Mouse (Mus musculus): ENCODE data around the gene Vmn1r163. TPM values are rescaled to one million over a fixed set of nuclear protein-coding genes. Genes with fewer than 3 reads are reported as not detected.
"Not testable (repeated sequence)": the region's sequence is repeated elsewhere in the genome, so short reads cannot be mapped to it uniquely, and the experiment has no call there.

Vmn1r163 gene
- not detected in 2 replicates for total RNA-seq (2017)

DNA sequence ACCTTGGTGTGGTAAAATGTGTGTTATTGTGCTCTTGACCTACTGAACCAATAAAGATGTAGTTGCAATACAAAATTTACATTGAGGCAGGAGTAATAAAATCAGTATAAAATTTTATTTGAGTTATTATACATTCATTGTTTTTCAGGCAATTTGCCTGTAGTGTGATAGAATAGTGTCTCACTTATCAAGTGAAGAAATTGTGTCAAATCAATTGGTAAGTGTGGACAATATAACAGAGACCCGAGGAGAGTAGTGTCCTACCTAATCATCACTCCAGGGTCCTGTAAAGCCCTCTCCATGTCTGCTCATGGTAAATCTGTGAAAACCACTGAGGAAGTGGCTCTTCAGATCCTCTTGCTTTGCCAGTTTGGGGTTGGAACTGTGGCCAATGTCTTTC is at the start of gene Vmn1r163:
Vmn1r163 (plus strand) TSS at position 301 of the 400 bp plus-strand sequence.
- not testable (repeated sequence) for ATAC-seq (ENCODE audit: extremely low read depth, insufficient number of reproducible peaks, low FRiP score, poor library complexity, severe bottlenecking)

GRCm38 (mm10) chr7:23019823-23020222 is 35.5 kb upstream of the Vmn1r163 start, which contains the start of gene Gm4216:
Gene Gm4216, minus strand, starts transcription at chr7:23019923.
- not testable (repeated sequence) for ATAC-seq (ENCODE audit: extremely low read depth, insufficient number of reproducible peaks, low FRiP score, poor library complexity, severe bottlenecking)

DNA sequence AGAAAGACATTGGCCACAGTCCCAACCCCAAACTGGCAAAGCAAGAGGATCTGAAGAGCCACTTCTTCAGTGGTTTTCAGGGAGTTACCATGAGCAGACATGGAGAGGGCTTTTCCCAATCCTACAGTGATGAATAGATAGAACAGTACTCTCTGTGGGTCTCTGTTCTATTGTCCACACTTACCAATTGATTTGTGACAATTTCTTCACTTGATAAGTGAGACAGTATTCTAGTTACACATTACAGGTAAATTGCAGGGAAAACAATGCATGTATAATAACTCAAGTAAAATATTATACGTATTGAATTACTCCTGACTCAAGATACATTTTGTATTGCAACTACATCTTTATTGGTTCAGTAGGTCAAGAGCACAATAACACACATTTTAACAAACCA is 12.0 kb downstream of the Vmn1r163 start, which contains the start of gene Gm8720:
Gm8720 (minus strand) TSS at position 101 of the 400 bp plus-strand sequence.
- not testable (repeated sequence) for ATAC-seq (ENCODE audit: extremely low read depth, insufficient number of reproducible peaks, low FRiP score, poor library complexity, severe bottlenecking)

Other genes starting within 250 kb of the Vmn1r163 start
- gene Vmn1r159, start 211.9 kb upstream of the Vmn1r163 start, total RNA-seq (2017) = not detected in 2 replicates
- gene Vmn1r160, start 184.3 kb upstream of the Vmn1r163 start, total RNA-seq (2017) = not detected in 2 replicates
- gene Gm4214, start 70.9 kb upstream of the Vmn1r163 start, total RNA-seq (2017) = not detected in 2 replicates
- not detected in 2 replicates for gene Gm4216, start 35.6 kb upstream of the Vmn1r163 start, total RNA-seq (2017)
- not detected in 2 replicates for gene Gm8720, start 11.9 kb downstream of the Vmn1r163 start, total RNA-seq (2017)
- not detected in 2 replicates for gene Gm10662, start 88.9 kb downstream of the Vmn1r163 start, total RNA-seq (2017)
- gene Vmn1r165, start 161.8 kb downstream of the Vmn1r163 start, total RNA-seq (2017) = not detected in 2 replicates
- not detected in 2 replicates for gene Vmn1r166, start 196.1 kb downstream of the Vmn1r163 start, total RNA-seq (2017)
- not detected in 2 replicates for gene Gm6902, start 223.4 kb downstream of the Vmn1r163 start, total RNA-seq (2017)
- gene Nlrp4e, start 245.7 kb downstream of the Vmn1r163 start, total RNA-seq (2017) = not detected in 2 replicates